Mouse (Mus musculus) heart, postnatal 0 days (tissue): ENCODE data around the gene Myh13.

Source experiments
- CTCF ChIP-seq: IDR thresholded peaks from 2 replicates; pipeline ENCODE4 v1.5.1; 2016; ENCODE audit warnings: antibody characterized with exemption, control low read depth, low read depth
- EP300 ChIP-seq: IDR thresholded peaks from 2 replicates; pipeline ENCODE4 v1.6.1; 2016; ENCODE audit warnings: antibody characterized with exemption, low read depth

GRCm38 (mm10) chr11:67364986-67365721 is 43.7 kb downstream of the Myh13 start:
- no peak for TF ChIP-seq CTCF
- TF ChIP-seq EP300: no peak
